Mouse (Mus musculus): ENCODE results near the gene Mep1a.

DNA sequence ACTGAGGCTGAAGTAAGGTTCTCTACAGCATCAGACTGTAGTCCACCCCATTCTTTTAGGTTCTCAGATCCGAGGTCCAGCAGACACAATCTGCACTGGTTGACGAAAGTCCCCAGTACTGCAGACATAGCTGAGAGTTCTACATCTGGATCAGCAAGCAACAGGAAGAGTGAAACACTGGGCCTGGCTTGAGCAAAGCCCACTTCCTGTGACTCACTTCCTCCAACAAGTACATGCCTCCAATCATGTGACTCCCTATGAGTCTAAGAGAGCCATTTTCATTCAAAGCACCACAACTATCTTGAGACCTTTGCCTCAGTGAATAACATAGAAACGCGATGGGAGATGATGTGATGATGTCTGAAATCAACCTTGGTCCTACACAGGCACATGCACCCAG, 28.6 kb upstream of the Mep1a start:
- no peak for TF ChIP-seq CTCF (IDR thresholded peaks at IDR 0.05; ENCODE audit: borderline replicate concordance, insufficient read depth, low read depth, low read length)
- TF ChIP-seq POLR2A (IDR thresholded peaks at IDR 0.05; ENCODE audit: borderline replicate concordance, insufficient read depth, low read length) = no peak

Measured in cerebellum, adult 2 months (tissue).